Mouse (Mus musculus) heart, postnatal 0 days (tissue): ENCODE measurements at regions not wholly inside any gene's neighbourhood (a gene's known extent, or its start where the extent isn't known, plus 50 kb on each side); places are given as distances from the start of the nearest gene placed in this dataset.
A peak's percentile ranks its signal among the peaks of the same experiment; 100 is the strongest.

Experiments used
- ATAC-seq: fragments of 200-750 bp; cut with Nextera tagmentation; 2 replicates; pipeline ENCODE4 v1.8.0; 2017; ENCODE audit warnings: low read depth, moderate number of reproducible peaks, moderate library complexity; ENCODE audit not compliant: insufficient read depth
- DNase-seq: peaks from one replicate; pipeline ENCODE4 v3.0.0-alpha.2; 2016; ENCODE audit warnings: low spot score
- H3K27ac ChIP-seq: fragments of 300-500 bp; sonication (generic); 2 replicates; pipeline ENCODE4 v1.5.1; 2014; ENCODE audit warnings: low read depth, mild to moderate bottlenecking
- H3K27me3 ChIP-seq: fragments of 300-500 bp; sonication (generic); 2 replicates; pipeline ENCODE4 v1.6.1; 2014; ENCODE audit warnings: low read length, mixed read lengths; ENCODE audit not compliant: control insufficient read depth, insufficient read depth
- H3K36me3 ChIP-seq: fragments of 300-500 bp; sonication (generic); replicated peaks from 2 replicates; pipeline ENCODE4 v1.6.1; 2014; ENCODE audit warnings: low read length, mixed read lengths; ENCODE audit not compliant: control insufficient read depth, insufficient read depth
- H3K4me1 ChIP-seq: fragments of 300-500 bp; sonication (generic); 2 replicates; pipeline ENCODE4 v1.6.1; 2014; ENCODE audit warnings: antibody characterized with exemption; ENCODE audit not compliant: control insufficient read depth, insufficient read depth
- H3K4me2 ChIP-seq: fragments of 300-500 bp; sonication (generic); 2 replicates; pipeline ENCODE4 v1.6.1; 2014; ENCODE audit warnings: low read depth, mild to moderate bottlenecking, low read length, moderate library complexity
- H3K4me3 ChIP-seq: fragments of 300-500 bp; sonication (generic); 2 replicates; pipeline ENCODE4 v1.5.1; 2014; ENCODE audit warnings: low read depth, low read length
- H3K9ac ChIP-seq: fragments of 300-500 bp; sonication (generic); replicated peaks from 2 replicates; pipeline ENCODE4 v1.6.1; 2014; ENCODE audit warnings: low read depth, low read length, mixed read lengths
- H3K9me3 ChIP-seq: fragments of 300-500 bp; sonication (generic); replicated peaks from 2 replicates; pipeline ENCODE4 v1.6.1; 2016; ENCODE audit warnings: low read length; ENCODE audit not compliant: control insufficient read depth
- CTCF ChIP-seq: IDR thresholded peaks from 2 replicates; pipeline ENCODE4 v1.5.1; 2016; ENCODE audit warnings: antibody characterized with exemption, control low read depth, low read depth
- EP300 ChIP-seq: IDR thresholded peaks from 2 replicates; pipeline ENCODE4 v1.6.1; 2016; ENCODE audit warnings: antibody characterized with exemption, low read depth
- WGBS: fragments of 180-500 bp; shearing (Covaris S2); extraction: QIAGEN DNeasy Blood & Tissue Kit; methylation state at CpG from one replicate; pipeline ENCODE4 v1.1.7; 2014; 5-methylcytosine and 5-hydroxymethylcytosine counted together

GRCm38 (mm10) chr7:136212492-136212891 lies 496.3 kb upstream of the Mki67 start:
- Histone ChIP-seq H3K27ac (no peak overlapping the region), H3K4me2 (no peak overlapping the region), H3K27me3 (no peaks in the 10 kb centered on the region), H3K4me3 (no peak overlapping the region), H3K4me1 (no peaks in the 10 kb centered on the region), H3K36me3 (no peaks in the 10 kb centered on the region), H3K9ac (no peak overlapping the region), H3K9me3 (no peaks in the 10 kb centered on the region)
- ATAC-seq (peak; percentile 53; the same call in 1 of the 2 replicates), DNase-seq (peak; percentile 45)
- TF ChIP-seq EP300: no peak
- TF ChIP-seq CTCF: no peak
- WGBS: 16% methylated on average over 8 of the region's 8 CpGs

GRCm38 (mm10) chr7:136213057-136213961 lies 497.1 kb upstream of the Mki67 start:
- Histone ChIP-seq H3K9ac (no peak overlapping the region), H3K4me2 (no peak overlapping the region), H3K4me3 (no peak overlapping the region), H3K9me3 (no peaks in the 10 kb centered on the region), H3K27me3 (no peaks in the 10 kb centered on the region), H3K36me3 (no peaks in the 10 kb centered on the region), H3K27ac (no peak overlapping the region), H3K4me1 (no peaks in the 10 kb centered on the region)
- TF ChIP-seq EP300: no peak
- TF ChIP-seq CTCF: no peak
- DNase-seq: no peak
- ATAC-seq: no peak
- 55% methylated on average over 11 of the region's 11 CpGs for WGBS

- no peak for TF ChIP-seq EP300
- no peak for TF ChIP-seq CTCF
- Histone ChIP-seq H3K27ac (no peak overlapping the region), H3K4me3 (no peak overlapping the region), H3K9ac (no peak overlapping the region), H3K4me1 (no peaks in the 10 kb centered on the region), H3K36me3 (no peaks in the 10 kb centered on the region), H3K27me3 (no peaks in the 10 kb centered on the region), H3K4me2 (no peak overlapping the region), H3K9me3 (no peaks in the 10 kb centered on the region)
- DNase-seq (no peak), ATAC-seq (no peak)
- 90% methylated on average over 3 of the region's 3 CpGs for WGBS
Measured at GRCm38 (mm10) chr7:136213962-136214308, 497.8 kb upstream of the Mki67 start.

GRCm38 (mm10) chr7:136214415-136214814 lies 498.3 kb upstream of the Mki67 start:
- Histone ChIP-seq H3K36me3 (no peaks in the 10 kb centered on the region), H3K4me3 (no peak overlapping the region), H3K9ac (no peak overlapping the region), H3K9me3 (no peaks in the 10 kb centered on the region), H3K4me2 (no peak overlapping the region), H3K4me1 (no peaks in the 10 kb centered on the region), H3K27ac (no peak overlapping the region), H3K27me3 (no peaks in the 10 kb centered on the region)
- ATAC-seq (no peak), DNase-seq (no peak)
- WGBS: 87% methylated on average over 4 of the region's 4 CpGs
- no peak for TF ChIP-seq CTCF
- no peak for TF ChIP-seq EP300

- Histone ChIP-seq H3K9ac (no peak overlapping the region), H3K4me2 (no peak overlapping the region), H3K36me3 (no peaks in the 10 kb centered on the region), H3K27me3 (no peaks in the 10 kb centered on the region), H3K4me3 (no peak overlapping the region), H3K4me1 (no peaks in the 10 kb centered on the region), H3K9me3 (no peaks in the 10 kb centered on the region), H3K27ac (no peak overlapping the region)
- peak; percentile 36; the same call in 1 of the 2 replicates for ATAC-seq
- DNase-seq: no peak
- TF ChIP-seq EP300 (no peak), CTCF (no peak)
Measured at GRCm38 (mm10) chr7:136216734-136217133, 500.6 kb upstream of the Mki67 start.
